Mouse (Mus musculus): ENCODE results near the gene Slc15a2.

- TF ChIP-seq CTCF (IDR thresholded peaks at IDR 0.05; ENCODE audit: borderline replicate concordance, control insufficient read depth, extremely low read depth, insufficient read depth, low read length, poor library complexity) (no peak), POLR2A (IDR thresholded peaks at IDR 0.05; ENCODE audit: control insufficient read depth, extremely low read depth, insufficient read depth, low read length, poor library complexity) (no peak)
These were observed 37.0 kb downstream of the Slc15a2 start for GRCm38 (mm10) chr16:36747767-36748166.

Data from thymus, adult 2 months (tissue).